Mouse (Mus musculus): ENCODE data around the gene Zfp846.
"Not testable (repeated sequence)": the region's sequence is repeated elsewhere in the genome, so short reads cannot be mapped to it uniquely, and the experiment has no call there.

- TF ChIP-seq POLR2A (IDR thresholded peaks at IDR 0.05; ENCODE audit: control insufficient read depth in 1 of 2, insufficient read depth in 1 of 2, low read depth in 1 of 2, low read length in 2 of 2, poor library complexity in 1 of 2); CTCF (IDR thresholded peaks at IDR 0.05 in 2 of 3, conservative IDR thresholded peaks at IDR 0.05 in 1 of 3; ENCODE audit: control insufficient read depth in 1 of 3, insufficient read depth in 1 of 3, low read depth in 2 of 3, low read length in 3 of 3, poor library complexity in 1 of 3, severe bottlenecking in 1 of 3); ZMIZ1 (IDR thresholded peaks at IDR 0.05; ENCODE audit: low read depth, low read length); BHLHE40 (IDR thresholded peaks at IDR 0.05; ENCODE audit: borderline replicate concordance, low read depth, low read length); ZKSCAN1 (IDR thresholded peaks at IDR 0.05; ENCODE audit: low read depth, low read length); TBP (IDR thresholded peaks at IDR 0.05; ENCODE audit: low read depth, low read length); NRF1 (IDR thresholded peaks at IDR 0.05; ENCODE audit: insufficient read depth, low read depth, low read length, poor library complexity, severe bottlenecking); MAFK (IDR thresholded peaks at IDR 0.05; ENCODE audit: borderline replicate concordance, low read depth, low read length); GATA1 (IDR thresholded peaks at IDR 0.05; ENCODE audit: low read depth, low read length); USF1 (IDR thresholded peaks at IDR 0.05; ENCODE audit: low read depth, low read length); UBTF (IDR thresholded peaks at IDR 0.05; ENCODE audit: borderline replicate concordance, insufficient read depth, low read depth, low read length); RAD21 (IDR thresholded peaks at IDR 0.05; ENCODE audit: low read depth, low read length): not testable (repeated sequence)
These were observed 54.6 kb downstream of the Zfp846 start for GRCm38 (mm10) chr9:20635676-20636075.
